In genomic region chr1:66108051-66108450, GRCm38 (mm10) we compare ENCODE assay signal across 16 mouse cellular contexts.
DNase-seq lines count a peak whose midpoint lies in the region; ATAC-seq and TF ChIP-seq lines count a peak whose summit lies in the region.
"Had no signal": no experiment of that assay in that cellular context is flagged by ENCODE, and none has a peak within 500 bp of the region (broad histone marks: within the 10 kb centered on the region; RNA-seq: fewer than 3 reads in every experiment).

No protein-coding gene starts in this region.

- no peaks in the 10 kb centered on the region for H3K9me3 ChIP-seq in forebrain, embryonic 12.5 days
- H3K9me3 ChIP-seq in forebrain, embryonic 11.5 days (ENCODE audit: control insufficient read depth, low read length), result no peaks in the 10 kb centered on the region
- H3K9me3 ChIP-seq in lung, embryonic 14.5 days (ENCODE audit: low read depth, low read length), result no peaks in the 10 kb centered on the region
- H3K9me3 ChIP-seq in lung, postnatal 0 days (ENCODE audit: low read length), result no peaks in the 10 kb centered on the region
- H3K9me3 ChIP-seq: embryonic facial prominence, embryonic 12.5 days; liver, embryonic 13.5 days; midbrain, embryonic 10.5 days had no signal

- ATAC-seq in forebrain, embryonic 12.5 days (ENCODE audit: low FRiP score), result 0 out of 2 replicates have a peak, but pooled peaks have one; percentile 27
- no peak for ATAC-seq in forebrain, embryonic 11.5 days (replicated peaks; ENCODE audit: low FRiP score)
- no peak for ATAC-seq in lung, embryonic 14.5 days (ENCODE audit: insufficient read depth)
- no peak for ATAC-seq in lung, postnatal 0 days

- H3K27ac ChIP-seq in forebrain, embryonic 12.5 days, result no peak overlapping the region
- H3K27ac ChIP-seq in forebrain, embryonic 11.5 days (ENCODE audit: low read depth, low read length), result no peak overlapping the region
- H3K27ac ChIP-seq in lung, embryonic 14.5 days (ENCODE audit: low read depth), result no peak overlapping the region
- no peak overlapping the region for H3K27ac ChIP-seq in lung, postnatal 0 days (ENCODE audit: low read length)
- H3K27ac ChIP-seq: embryonic facial prominence, embryonic 12.5 days; liver, embryonic 13.5 days; midbrain, embryonic 10.5 days had no signal

- 80% methylated on average over 3 of the region's 3 CpGs for WGBS in forebrain, embryonic 12.5 days
- WGBS in forebrain, embryonic 11.5 days, result 82% methylated on average over 3 of the region's 3 CpGs
- 72% methylated on average over 3 of the region's 3 CpGs for WGBS in lung, embryonic 14.5 days
- WGBS in lung, postnatal 0 days, result 68% methylated on average over 3 of the region's 3 CpGs

- H3K4me1 ChIP-seq in forebrain, embryonic 12.5 days, result no peaks in the 10 kb centered on the region
- H3K4me1 ChIP-seq in forebrain, embryonic 11.5 days (replicated peaks; ENCODE audit: control insufficient read depth, insufficient read depth, low read length), result no peaks in the 10 kb centered on the region
- no peaks in the 10 kb centered on the region for H3K4me1 ChIP-seq in lung, embryonic 14.5 days (ENCODE audit: insufficient read depth)
- H3K4me1 ChIP-seq in lung, postnatal 0 days (ENCODE audit: insufficient read depth, low read depth, low read length), result no peaks in the 10 kb centered on the region
- H3K4me1 ChIP-seq: embryonic facial prominence, embryonic 12.5 days; liver, embryonic 13.5 days; midbrain, embryonic 10.5 days had no signal

- no peak for TF ChIP-seq CTCF in lung, embryonic 14.5 days (IDR thresholded peaks at IDR 0.05; ENCODE audit: low read depth)
- no peak for TF ChIP-seq CTCF in lung, postnatal 0 days (IDR thresholded peaks at IDR 0.05)

- no peaks in the 10 kb centered on the region for H3K36me3 ChIP-seq in forebrain, embryonic 12.5 days (replicated peaks)
- H3K36me3 ChIP-seq in forebrain, embryonic 11.5 days (ENCODE audit: control insufficient read depth, insufficient read depth, low read length), result no peaks in the 10 kb centered on the region
- H3K36me3 ChIP-seq in lung, embryonic 14.5 days (ENCODE audit: insufficient read depth), result no peaks in the 10 kb centered on the region
- H3K36me3 ChIP-seq in lung, postnatal 0 days (ENCODE audit: insufficient read depth, low read length), result no peaks in the 10 kb centered on the region
- H3K36me3 ChIP-seq: embryonic facial prominence, embryonic 12.5 days; liver, embryonic 13.5 days; midbrain, embryonic 10.5 days had no signal

- no peak for DNase-seq in forebrain, embryonic 11.5 days (ENCODE audit: low spot score)
- peak; percentile 32 for DNase-seq in lung, embryonic 14.5 days
- no peak for DNase-seq in lung, postnatal 0 days (ENCODE audit: low spot score)
- peak; percentile 70 for DNase-seq in NIH3T3 (ENCODE audit: low read depth)
- DNase-seq in adrenal gland, postnatal 25 days, result peak; percentile 72
- DNase-seq in urinary bladder, postnatal 25 days (ENCODE audit: low spot score), result no peak
- no peak for DNase-seq in frontal cortex, postnatal 14 days (ENCODE audit: low spot score in 2 of 2)
- DNase-seq: cerebellum, postnatal 36 days; gastrocnemius, postnatal 14 days; heart, postnatal 14 days; kidney, adult 8-10 months; left cerebral cortex, postnatal 4 days; liver, embryonic 13.5 days had no signal

- H3K4me2 ChIP-seq in forebrain, embryonic 12.5 days, result no peak overlapping the region
- no peak overlapping the region for H3K4me2 ChIP-seq in forebrain, embryonic 11.5 days (ENCODE audit: low read depth, low read length, severe bottlenecking)
- no peak overlapping the region for H3K4me2 ChIP-seq in lung, embryonic 14.5 days
- H3K4me2 ChIP-seq in lung, postnatal 0 days (replicated peaks; ENCODE audit: low read depth, low read length), result no peak overlapping the region
- H3K4me2 ChIP-seq: embryonic facial prominence, embryonic 12.5 days; liver, embryonic 13.5 days had no signal

- no peak for TF ChIP-seq EP300 in lung, postnatal 0 days (IDR thresholded peaks at IDR 0.05)

- H3K4me3 ChIP-seq in forebrain, embryonic 12.5 days (replicated peaks), result no peak overlapping the region
- no peak overlapping the region for H3K4me3 ChIP-seq in forebrain, embryonic 11.5 days (ENCODE audit: low read depth, low read length)
- H3K4me3 ChIP-seq in lung, embryonic 14.5 days (ENCODE audit: low read depth, low read length), result no peak overlapping the region
- no peak overlapping the region for H3K4me3 ChIP-seq in lung, postnatal 0 days (ENCODE audit: low read depth, low read length)
- H3K4me3 ChIP-seq: embryonic facial prominence, embryonic 12.5 days; liver, embryonic 13.5 days; midbrain, embryonic 10.5 days had no signal

- no peak overlapping the region for H3K9ac ChIP-seq in forebrain, embryonic 12.5 days
- no peak overlapping the region for H3K9ac ChIP-seq in forebrain, embryonic 11.5 days (ENCODE audit: low read length)
- H3K9ac ChIP-seq in lung, embryonic 14.5 days, result no peak overlapping the region
- no peak overlapping the region for H3K9ac ChIP-seq in lung, postnatal 0 days (replicated peaks; ENCODE audit: low read depth)
- H3K9ac ChIP-seq: embryonic facial prominence, embryonic 12.5 days; liver, embryonic 13.5 days had no signal

- H3K27me3 ChIP-seq in forebrain, embryonic 12.5 days, result no peaks in the 10 kb centered on the region
- H3K27me3 ChIP-seq in forebrain, embryonic 11.5 days (ENCODE audit: control insufficient read depth, insufficient read depth, low read length), result no peaks in the 10 kb centered on the region
- H3K27me3 ChIP-seq in lung, embryonic 14.5 days (ENCODE audit: insufficient read depth, low read length), result no peaks in the 10 kb centered on the region
- H3K27me3 ChIP-seq in lung, postnatal 0 days (replicated peaks; ENCODE audit: insufficient read depth, low read length), result no peaks in the 10 kb centered on the region
- H3K27me3 ChIP-seq: embryonic facial prominence, embryonic 12.5 days; liver, embryonic 13.5 days had no signal

Comparison
In these comparisons a context has a peak if more than half of its experiments do, and no peak if none do; other contexts are left out.
1. DNase-seq: peak in lung, embryonic 14.5 days (single experiment), NIH3T3 (single experiment) and adrenal gland, postnatal 25 days (single experiment); none in forebrain, embryonic 11.5 days (single experiment), lung, postnatal 0 days (single experiment), urinary bladder, postnatal 25 days (single experiment) and frontal cortex, postnatal 14 days (0 of 2).